Mouse (Mus musculus) heart, embryonic 10.5 days (tissue): ENCODE data around the gene Eef2. TPM values are rescaled to one million over a fixed set of nuclear protein-coding genes. Genes with fewer than 3 reads are reported as not detected.

Source experiments
- DNase-seq: peaks from one replicate; pipeline ENCODE4 v3.0.0-alpha.2; 2017; ENCODE audit warnings: low spot score
- H3K27ac ChIP-seq: fragments of 300-500 bp; sonication (generic); 2 replicates; pipeline ENCODE4 v1.5.1; 2016; ENCODE audit warnings: mild to moderate bottlenecking
- H3K27me3 ChIP-seq: fragments of 300-500 bp; sonication (generic); 2 replicates; pipeline ENCODE4 v1.6.1; 2016; ENCODE audit warnings: mild to moderate bottlenecking; ENCODE audit not compliant: poor library complexity, insufficient read depth, severe bottlenecking
- H3K36me3 ChIP-seq: fragments of 300-500 bp; sonication (generic); 2 replicates; pipeline ENCODE4 v1.6.1; 2016; ENCODE audit warnings: mild to moderate bottlenecking, moderate library complexity
- H3K4me1 ChIP-seq: fragments of 300-500 bp; sonication (generic); 2 replicates; pipeline ENCODE4 v1.6.1; 2016; ENCODE audit warnings: mild to moderate bottlenecking
- H3K4me3 ChIP-seq: fragments of 300-500 bp; sonication (generic); 2 replicates; pipeline ENCODE4 v1.5.1; 2016; ENCODE audit warnings: mild to moderate bottlenecking, moderate library complexity
- H3K9me3 ChIP-seq: fragments of 300-500 bp; sonication (generic); 2 replicates; pipeline ENCODE4 v1.6.1; 2016; ENCODE audit warnings: mild to moderate bottlenecking, moderate library complexity
- WGBS: fragments of 180-500 bp; shearing (Covaris S2); methylation state at CpG from one replicate; pipeline ENCODE4 v1.1.7; 2016; 5-methylcytosine and 5-hydroxymethylcytosine counted together
- polyA plus RNA-seq: library from polyadenylated mRNA; unstranded; fragments of >200 nt; fragmentation: Nextera tagmentation; extraction: Ambion mirVana; gene quantifications from 2 replicates; pipeline ENCODE4 v1.2.1, GENCODE M21; 2016

Eef2 gene
- polyA plus RNA-seq, 1 experiment from 2014 or later = 460 TPM

DNA sequence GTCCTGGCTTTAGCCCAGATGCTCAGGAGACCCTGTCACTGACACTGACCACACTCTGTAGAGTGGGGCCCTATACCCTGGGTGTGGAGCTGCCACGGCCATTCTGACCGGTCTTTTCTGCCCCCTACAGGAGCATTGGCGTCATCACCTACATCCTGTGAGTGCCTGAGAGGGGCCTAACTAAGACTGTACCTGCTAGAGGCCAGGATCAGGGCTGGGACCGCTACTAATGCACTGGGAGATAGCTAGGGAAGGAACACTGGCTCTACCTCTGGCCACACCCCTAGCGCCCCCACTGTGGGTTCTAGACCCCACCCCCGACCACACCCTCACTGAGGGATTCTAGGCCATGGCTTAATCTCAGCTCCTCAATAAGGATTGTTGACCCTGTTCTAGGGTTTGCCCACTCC is 14.5 kb downstream of the Eef2 start:
- H3K4me1 ChIP-seq = peaks cover 49% of the 10 kb centered on the region
- WGBS = 57% methylated on average over 6 of the region's 6 CpGs
- H3K4me3 ChIP-seq = no peak overlapping the region

GRCm38 (mm10) chr10:81191342-81191982 is 15.0 kb downstream of the Eef2 start:
- Histone ChIP-seq H3K4me1 (peaks cover 51% of the 10 kb centered on the region), H3K9me3 (no peaks in the 10 kb centered on the region), H3K27me3 (peaks cover 23% of the 10 kb centered on the region), H3K4me3 (peak overlapping the region; percentile 73), H3K27ac (peak overlapping the region; percentile 97), H3K36me3 (peaks cover 50% of the 10 kb centered on the region)
- WGBS = 81% methylated on average over 18 of the region's 18 CpGs
- no peak for DNase-seq

More for the DNA sequence above, 14.5 kb downstream of the Eef2 start:
- DNase-seq = no peak
- Histone ChIP-seq H3K36me3 (peaks cover 52% of the 10 kb centered on the region), H3K9me3 (no peaks in the 10 kb centered on the region), H3K27me3 (peaks cover 19% of the 10 kb centered on the region), H3K27ac (peak overlapping the region; percentile 43)

- peaks cover 59% of the 10 kb centered on the region for H3K4me1 ChIP-seq
- DNase-seq = no peak
- WGBS = 1% methylated on average over 92 of the region's 93 CpGs
- H3K27ac ChIP-seq = peak overlapping the region; percentile 97
- H3K27me3 ChIP-seq = peaks cover 33% of the 10 kb centered on the region
- H3K9me3 ChIP-seq = no peaks in the 10 kb centered on the region
- H3K4me3 ChIP-seq = peak overlapping the region; percentile 73
- H3K36me3 ChIP-seq = peaks cover 40% of the 10 kb centered on the region
Observed at GRCm38 (mm10) chr10:81192270-81192967, 16.0 kb downstream of the Eef2 start.

- DNase-seq = no peak
- peak overlapping the region; percentile 97 for H3K27ac ChIP-seq
Observed at GRCm38 (mm10) chr10:81192968-81193501, 16.6 kb downstream of the Eef2 start.

DNA sequence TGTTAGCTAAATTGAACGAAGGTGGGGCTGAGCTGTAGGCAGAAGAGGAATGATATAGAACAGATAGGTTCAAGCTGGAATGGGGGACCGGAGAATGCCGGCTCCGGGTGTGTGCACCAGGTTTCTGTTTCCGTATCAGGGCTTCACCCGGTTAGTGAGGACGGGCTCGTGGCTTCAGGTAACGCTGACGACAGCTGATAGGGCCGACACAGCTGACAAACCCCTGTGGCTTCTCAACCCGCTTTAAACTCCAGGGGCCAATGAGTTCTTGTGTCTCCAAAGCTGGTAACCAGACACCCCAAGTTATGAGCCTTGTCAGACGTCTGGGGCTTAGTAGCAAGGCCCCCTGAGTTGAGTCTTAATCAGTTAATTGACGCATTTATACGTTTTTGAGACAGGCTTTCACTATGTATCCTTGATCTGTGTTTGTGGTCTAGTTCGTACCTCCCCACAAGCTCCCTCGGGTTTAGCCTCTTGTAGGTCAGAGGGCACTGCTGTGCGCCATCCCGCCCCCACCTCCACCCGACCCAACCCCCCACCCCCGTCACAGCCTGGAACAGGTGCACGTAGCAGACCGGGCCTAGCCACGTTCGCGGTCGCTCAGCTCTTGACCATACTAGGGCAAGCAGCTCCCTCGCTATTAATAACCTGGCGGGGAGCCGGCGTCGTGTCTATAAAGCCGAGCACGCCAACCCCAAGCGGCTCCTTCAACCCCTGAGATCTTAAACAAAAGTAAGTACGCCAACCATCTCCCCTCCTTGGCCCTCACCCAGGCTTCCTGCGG is 17.8 kb downstream of the Eef2 start:
- Histone ChIP-seq H3K4me3 (peak overlapping the region; percentile 60), H3K36me3 (peaks cover 25% of the 10 kb centered on the region), H3K27ac (peak overlapping the region; percentile 97), H3K9me3 (no peaks in the 10 kb centered on the region), H3K4me1 (peaks cover 67% of the 10 kb centered on the region), H3K27me3 (peaks cover 34% of the 10 kb centered on the region)
- DNase-seq = peak; percentile 91
- WGBS = 8% methylated on average over 37 of the region's 37 CpGs

More at GRCm38 (mm10) chr10:81192968-81193501, 16.6 kb downstream of the Eef2 start:
- H3K4me1 ChIP-seq = peaks cover 61% of the 10 kb centered on the region
- no peaks in the 10 kb centered on the region for H3K9me3 ChIP-seq
- H3K36me3 ChIP-seq = peaks cover 34% of the 10 kb centered on the region
- H3K4me3 ChIP-seq = peak overlapping the region; percentile 73
- 7% methylated on average over 19 of the region's 19 CpGs for WGBS
- peaks cover 34% of the 10 kb centered on the region for H3K27me3 ChIP-seq

DNA sequence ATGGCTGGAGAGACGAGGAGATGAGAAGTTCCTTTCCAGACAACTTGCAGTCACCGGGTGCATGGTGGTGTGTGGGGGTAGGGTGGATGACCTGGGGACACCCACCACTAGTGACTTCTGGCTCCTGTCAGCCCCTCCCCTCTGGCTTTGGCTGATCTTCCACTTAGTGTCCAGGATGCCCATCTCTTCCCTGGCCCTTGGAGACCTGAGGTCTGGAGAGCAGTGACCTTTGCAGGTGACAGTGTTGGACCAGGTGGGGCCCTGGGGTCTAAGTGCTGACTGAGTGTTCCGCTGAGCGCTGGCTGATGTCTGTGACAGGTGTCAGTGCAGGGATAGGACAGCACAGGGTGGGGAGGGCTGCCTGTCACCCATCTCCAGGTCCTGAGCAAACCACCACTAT is 18.9 kb downstream of the Eef2 start:
- DNase-seq = no peak
- H3K27me3 ChIP-seq = peaks cover 38% of the 10 kb centered on the region
- H3K27ac ChIP-seq = peak overlapping the region; percentile 97

DNA sequence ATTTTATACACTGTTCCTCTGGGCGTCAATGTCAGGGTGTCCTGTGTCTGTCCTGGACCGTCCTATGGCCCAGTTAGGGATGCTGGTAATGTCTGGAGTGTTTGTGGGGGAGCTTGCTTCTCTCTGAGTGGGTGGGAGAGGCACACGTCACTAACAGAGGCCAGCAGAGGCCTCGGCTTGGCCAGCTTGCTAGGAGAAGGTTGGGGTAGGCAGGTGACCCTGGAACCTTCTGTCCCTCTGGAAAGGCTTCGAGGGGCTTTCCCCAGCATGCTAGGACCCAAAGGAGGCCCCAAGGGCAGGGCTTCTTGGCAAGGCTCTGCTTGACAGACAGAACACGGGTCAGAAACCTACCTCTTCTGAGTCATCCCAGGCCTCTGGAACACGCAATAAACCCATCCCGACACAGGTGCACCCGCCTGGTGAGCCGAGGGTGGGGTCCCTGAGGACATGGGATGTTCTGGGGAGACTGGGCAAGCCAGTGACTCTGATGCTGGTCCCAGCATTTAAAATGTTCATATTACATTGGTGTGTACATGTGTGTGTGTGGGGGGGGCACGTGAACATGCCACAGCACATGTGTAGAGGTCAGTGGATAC is 20.1 kb downstream of the Eef2 start:
- no peak for DNase-seq
- Histone ChIP-seq H3K27ac (peak overlapping the region; percentile 97), H3K27me3 (peaks cover 42% of the 10 kb centered on the region), H3K4me3 (peak overlapping the region; percentile 60), H3K4me1 (peaks cover 72% of the 10 kb centered on the region), H3K9me3 (no peaks in the 10 kb centered on the region), H3K36me3 (peaks cover 4% of the 10 kb centered on the region; the same call in 1 of the 2 replicates)
- WGBS = 54% methylated on average over 11 of the region's 11 CpGs

More for the DNA sequence above, 18.9 kb downstream of the Eef2 start:
- 34% methylated on average over 4 of the region's 4 CpGs for WGBS
- H3K36me3 ChIP-seq = peaks cover 16% of the 10 kb centered on the region
- H3K4me1 ChIP-seq = peaks cover 71% of the 10 kb centered on the region
- H3K9me3 ChIP-seq = no peaks in the 10 kb centered on the region
- peak overlapping the region; percentile 60 for H3K4me3 ChIP-seq

DNA sequence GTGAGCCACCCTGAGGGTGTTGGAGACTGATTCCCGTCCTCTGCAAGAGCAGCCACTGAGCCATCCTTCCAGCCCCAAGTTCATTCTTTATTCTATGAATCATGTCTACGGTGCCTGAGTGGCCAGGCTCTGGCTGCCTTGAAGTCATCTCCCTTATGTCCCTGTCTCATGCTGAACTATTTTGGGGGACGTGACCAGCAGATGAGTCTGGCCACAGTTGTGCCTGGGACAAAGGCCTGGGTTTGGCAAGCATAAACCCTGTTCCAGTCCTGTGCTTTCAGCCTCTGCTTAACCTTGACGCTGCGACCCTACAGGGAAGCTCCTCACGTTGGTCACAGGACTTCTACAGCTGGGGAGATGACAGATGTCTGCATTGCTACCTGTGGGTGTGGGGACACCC is 20.9 kb downstream of the Eef2 start:
- Histone ChIP-seq H3K27me3 (peaks cover 42% of the 10 kb centered on the region), H3K27ac (peak overlapping the region; percentile 56)

DNA sequence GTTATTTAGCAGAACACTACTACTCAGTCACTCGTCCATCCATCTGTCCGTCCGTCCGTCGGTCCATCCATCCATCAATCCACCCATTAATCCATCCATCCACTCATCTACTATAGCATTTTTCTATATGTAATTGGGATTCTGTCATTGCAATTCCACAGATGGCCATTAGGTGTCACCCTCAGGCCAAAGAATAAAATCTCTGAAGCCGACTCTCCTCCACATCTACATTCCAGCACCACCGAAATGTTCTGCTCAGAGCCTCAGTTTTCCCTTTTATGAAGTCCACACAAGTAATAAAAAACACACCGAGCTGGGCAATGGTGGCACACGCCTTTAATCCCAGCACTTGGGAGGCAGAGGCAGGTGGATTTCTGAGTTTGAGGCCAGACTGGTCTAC is 21.8 kb downstream of the Eef2 start:
- no peak overlapping the region for H3K27ac ChIP-seq
- no peak overlapping the region for H3K4me3 ChIP-seq
- H3K27me3 ChIP-seq = peaks cover 42% of the 10 kb centered on the region
- DNase-seq = no peak
- WGBS = 3% methylated on average over 9 of the region's 9 CpGs
- peaks cover 69% of the 10 kb centered on the region for H3K4me1 ChIP-seq
- no peaks in the 10 kb centered on the region for H3K36me3 ChIP-seq
- no peaks in the 10 kb centered on the region for H3K9me3 ChIP-seq

More for the DNA sequence above, 20.9 kb downstream of the Eef2 start:
- Histone ChIP-seq H3K36me3 (no peaks in the 10 kb centered on the region), H3K4me3 (peak overlapping the region; percentile 60), H3K4me1 (peaks cover 72% of the 10 kb centered on the region), H3K9me3 (no peaks in the 10 kb centered on the region)
- DNase-seq = no peak
- 29% methylated on average over 6 of the region's 6 CpGs for WGBS

GRCm38 (mm10) chr10:81198990-81199389 is 22.6 kb downstream of the Eef2 start:
- H3K4me1 ChIP-seq = peaks cover 72% of the 10 kb centered on the region
- H3K27me3 ChIP-seq = peaks cover 41% of the 10 kb centered on the region
- H3K4me3 ChIP-seq = no peak overlapping the region
- no peaks in the 10 kb centered on the region for H3K9me3 ChIP-seq
- no peaks in the 10 kb centered on the region for H3K36me3 ChIP-seq
- H3K27ac ChIP-seq = 0 out of 2 replicates have a peak overlapping the region, but pooled peaks have one; percentile 26
- WGBS = 82% methylated on average over 6 of the region's 6 CpGs
- DNase-seq = no peak

DNA sequence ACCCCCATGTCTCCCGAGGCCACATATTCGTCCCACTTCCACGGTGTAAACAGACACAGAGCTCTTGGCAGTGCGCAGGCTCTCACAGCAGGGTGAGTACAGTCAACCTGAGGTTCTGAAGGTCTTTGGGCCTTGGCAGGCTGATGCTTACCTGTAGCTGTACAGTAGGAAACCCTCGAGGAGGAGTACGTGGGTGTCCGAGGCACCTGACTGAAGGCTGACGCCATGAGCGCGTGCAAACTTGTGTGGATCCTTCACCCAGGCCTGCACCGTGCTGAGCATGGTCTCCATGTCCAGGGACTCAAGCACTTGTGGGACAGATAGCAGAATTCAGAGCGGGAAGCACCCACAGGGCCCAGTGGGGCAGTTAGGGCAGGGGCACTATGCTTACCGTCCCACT is 23.7 kb downstream of the Eef2 start:
- Histone ChIP-seq H3K27ac (peak overlapping the region; percentile 60; the same call in 1 of the 2 replicates), H3K36me3 (no peaks in the 10 kb centered on the region), H3K4me3 (no peak overlapping the region), H3K27me3 (peaks cover 30% of the 10 kb centered on the region), H3K9me3 (no peaks in the 10 kb centered on the region), H3K4me1 (peaks cover 73% of the 10 kb centered on the region)
- 76% methylated on average over 13 of the region's 13 CpGs for WGBS
- no peak for DNase-seq

- no peaks in the 10 kb centered on the region for H3K9me3 ChIP-seq
- peaks cover 73% of the 10 kb centered on the region for H3K4me1 ChIP-seq
- H3K27ac ChIP-seq = peak overlapping the region; percentile 60
- peaks cover 24% of the 10 kb centered on the region for H3K27me3 ChIP-seq
- H3K4me3 ChIP-seq = no peak overlapping the region
- WGBS = 64% methylated on average over 20 of the region's 20 CpGs
- no peak for DNase-seq
- no peaks in the 10 kb centered on the region for H3K36me3 ChIP-seq
Observed at GRCm38 (mm10) chr10:81200605-81201287, 24.3 kb downstream of the Eef2 start.
